Mouse (Mus musculus) CD4-positive helper T cell, adult 2 months (primary cell): ENCODE measurements around the gene Fmnl1.
"Not testable (repeated sequence)": the region's sequence is repeated elsewhere in the genome, so short reads cannot be mapped to it uniquely, and the experiment has no call there.

Source experiments
- DNase-seq: peaks from one replicate; pipeline ENCODE4 v3.0.0-alpha.2; 2012; ENCODE audit warnings: low read depth, missing footprints, low spot score

The Fmnl1 gene

DNA sequence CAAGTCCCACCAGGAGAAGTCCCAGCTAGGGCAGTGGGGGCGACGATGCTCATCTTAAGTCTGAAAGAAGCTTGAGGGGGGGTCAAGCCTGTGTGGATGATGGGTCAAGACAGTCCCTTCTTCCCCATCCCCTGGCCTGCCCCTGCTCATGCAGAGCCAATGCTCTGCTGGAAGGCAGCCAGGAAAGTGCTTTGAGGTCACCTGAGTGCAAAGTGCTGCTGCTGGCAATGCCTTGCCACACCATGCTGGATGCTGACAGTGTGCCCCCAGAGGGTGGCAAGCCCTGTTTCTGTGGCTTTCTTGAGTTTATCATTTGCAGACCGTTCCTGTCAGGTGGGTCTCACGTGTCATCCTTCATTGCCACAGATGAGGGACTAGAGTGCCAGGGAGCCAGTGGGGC lies 49.1 kb downstream of the Fmnl1 start:
- DNase-seq: no peak

DNA sequence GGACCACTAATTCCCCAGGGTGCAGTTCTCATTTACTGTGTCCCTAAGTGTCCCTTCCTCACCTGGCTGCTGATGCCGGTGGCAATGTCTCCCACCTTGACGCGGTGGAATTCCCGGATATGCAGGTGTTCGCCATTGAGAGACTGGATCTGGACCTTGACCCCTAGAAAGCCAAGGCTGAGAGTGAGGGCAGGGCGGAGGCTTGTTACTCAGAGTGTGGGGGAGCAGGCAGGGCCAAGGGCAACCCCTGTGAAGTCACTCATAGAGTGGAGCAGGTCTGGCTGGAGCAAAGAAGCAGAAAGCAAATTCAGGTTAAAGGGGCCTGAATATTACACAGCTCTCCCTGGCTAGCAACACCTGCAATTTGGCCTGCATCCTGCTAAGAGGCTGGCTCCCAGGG lies 50.5 kb downstream of the Fmnl1 start:
- no peak for DNase-seq

DNA sequence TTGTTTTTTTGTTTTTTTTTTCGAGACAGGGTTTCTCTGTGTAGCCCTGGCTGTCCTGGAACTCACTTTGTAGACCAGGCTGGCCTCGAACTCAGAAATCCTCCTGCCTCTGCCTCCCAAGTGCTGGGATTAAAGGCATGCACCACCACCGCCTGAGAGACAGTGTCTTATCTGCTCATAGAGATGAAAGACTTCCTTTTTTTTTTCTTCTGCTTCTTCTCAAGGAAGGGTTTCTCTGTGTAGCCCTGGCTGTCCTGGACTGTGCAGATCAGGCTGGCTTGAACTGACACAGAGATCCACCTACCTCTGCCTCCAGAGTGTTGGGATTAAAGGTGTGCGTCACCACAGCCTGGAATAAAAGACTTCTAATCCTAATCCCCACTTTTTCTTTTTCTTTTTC lies 51.8 kb downstream of the Fmnl1 start:
- not testable (repeated sequence) for DNase-seq

DNA sequence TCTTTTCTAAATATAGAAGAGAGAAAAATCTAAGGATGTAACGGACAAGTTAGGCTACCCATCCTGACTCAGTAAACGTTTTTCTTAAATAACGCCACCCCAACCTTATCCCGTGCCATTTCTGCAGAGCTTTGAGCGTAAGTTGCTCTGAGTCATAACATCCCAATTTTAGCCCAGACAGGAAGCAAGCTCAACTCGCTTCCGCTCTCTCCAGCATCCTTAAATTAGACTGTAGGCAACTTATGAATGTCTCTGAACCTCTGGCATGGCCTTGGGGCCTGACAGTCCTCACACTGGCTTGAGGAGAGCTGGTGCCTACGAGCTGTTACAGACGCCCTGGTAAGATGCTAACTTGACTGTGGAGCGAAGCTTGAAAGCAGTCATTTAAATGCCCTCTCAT lies 52.5 kb downstream of the Fmnl1 start:
- no peak for DNase-seq

DNA sequence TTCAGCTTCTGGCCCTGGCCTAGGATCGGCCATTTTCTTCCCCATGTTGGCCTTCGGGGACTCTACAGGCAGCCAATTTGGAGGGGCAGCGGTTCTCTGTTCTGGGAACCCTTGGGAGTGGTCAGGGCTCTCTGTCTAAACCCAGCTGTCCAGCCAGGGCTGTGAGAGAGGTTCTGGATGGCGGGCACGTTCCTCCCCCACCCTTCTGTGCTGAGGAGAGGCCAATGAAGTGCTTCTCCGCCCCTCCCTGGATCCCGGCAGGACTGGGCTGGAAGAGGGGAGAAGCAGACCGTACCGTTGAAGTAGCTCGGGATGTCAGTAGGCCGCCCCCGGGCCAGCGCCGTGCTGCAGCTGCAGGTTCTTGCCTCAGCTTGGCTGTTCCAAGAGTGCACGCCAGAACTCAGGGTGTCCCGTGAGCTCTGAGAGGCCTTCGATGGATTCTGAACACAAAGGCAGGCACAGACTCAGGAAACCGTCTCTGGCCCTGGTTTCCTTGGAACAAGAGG lies 53.1 kb downstream of the Fmnl1 start:
- no peak for DNase-seq

DNA sequence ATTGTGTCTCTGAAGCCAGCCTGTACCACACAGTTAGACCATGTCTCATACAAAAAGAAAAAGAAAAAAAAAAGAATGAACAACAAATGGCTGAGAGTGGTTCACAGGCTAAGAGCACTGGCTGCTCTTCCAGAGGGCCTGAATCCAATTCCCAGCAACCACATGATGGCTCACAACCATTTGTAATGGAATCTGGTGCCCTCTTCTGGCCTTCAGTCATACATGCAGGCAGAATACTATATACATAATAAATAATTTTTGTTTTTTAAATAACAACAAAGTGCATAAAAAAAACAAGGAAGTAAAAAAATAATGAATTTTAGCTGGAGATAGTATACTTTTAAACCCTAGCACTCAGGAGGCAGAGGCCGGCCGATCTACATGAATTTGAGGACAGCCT lies 58.7 kb downstream of the Fmnl1 start:
- no peak for DNase-seq

DNA sequence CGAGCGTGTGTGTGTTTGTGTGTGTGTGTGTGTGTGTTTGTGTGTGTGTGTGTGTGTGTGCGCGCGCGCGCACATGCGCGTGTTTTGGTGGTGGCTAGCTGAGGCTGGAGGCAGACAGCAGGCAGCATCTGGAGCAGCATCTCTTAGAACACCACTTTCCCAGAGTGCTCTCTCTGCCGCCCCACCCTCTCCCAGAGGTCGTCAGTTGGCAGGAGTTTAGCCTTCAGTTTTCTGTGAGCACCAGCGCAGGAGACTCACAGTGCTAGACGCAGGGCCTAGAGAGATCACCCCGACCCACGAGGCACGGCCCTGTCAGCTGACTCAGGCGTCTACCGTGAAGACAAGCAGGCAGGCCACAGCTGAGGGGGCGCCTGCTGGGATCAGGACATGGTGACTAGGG lies 59.7 kb downstream of the Fmnl1 start:
- no peak for DNase-seq

DNA sequence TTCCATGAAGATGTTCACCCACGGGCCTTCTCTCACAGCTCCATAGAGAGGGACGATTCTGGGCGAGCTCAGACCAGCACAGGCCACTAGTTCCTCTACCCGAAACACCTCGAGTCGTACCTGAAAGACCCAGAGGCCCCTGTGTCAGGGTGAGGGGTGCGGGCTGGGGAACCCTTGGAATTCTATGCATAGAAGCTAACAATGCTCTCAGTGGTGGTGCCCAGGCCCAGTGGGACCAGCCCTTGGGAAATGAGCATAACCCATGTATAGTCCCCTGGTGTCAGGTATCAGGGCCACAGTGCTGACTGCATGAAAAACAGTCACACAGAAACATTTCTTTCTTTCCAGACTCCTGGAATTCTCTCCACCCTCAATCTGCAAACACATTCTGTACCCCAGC lies 60.5 kb downstream of the Fmnl1 start:
- DNase-seq: no peak

DNA sequence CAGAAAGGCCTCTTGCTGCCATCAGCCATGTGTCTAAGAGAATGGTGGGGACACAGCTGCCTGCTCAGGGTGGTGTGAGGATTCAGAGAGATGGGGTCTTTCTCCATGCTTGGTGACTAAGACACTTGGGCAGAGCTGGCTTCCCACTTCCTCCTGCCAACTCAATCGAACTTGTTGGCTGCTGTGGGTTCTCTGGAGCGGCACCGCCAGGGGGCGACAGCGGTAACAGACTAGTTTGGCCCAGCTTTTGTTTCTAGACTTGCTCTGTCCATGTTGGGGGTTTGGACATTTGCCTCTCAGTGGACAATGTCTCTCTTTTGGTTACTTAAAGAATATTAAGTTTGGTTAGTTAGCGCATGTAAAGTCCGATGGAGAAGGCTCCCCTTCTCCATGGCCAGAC lies 62.1 kb downstream of the Fmnl1 start:
- DNase-seq: peak; percentile 72

DNA sequence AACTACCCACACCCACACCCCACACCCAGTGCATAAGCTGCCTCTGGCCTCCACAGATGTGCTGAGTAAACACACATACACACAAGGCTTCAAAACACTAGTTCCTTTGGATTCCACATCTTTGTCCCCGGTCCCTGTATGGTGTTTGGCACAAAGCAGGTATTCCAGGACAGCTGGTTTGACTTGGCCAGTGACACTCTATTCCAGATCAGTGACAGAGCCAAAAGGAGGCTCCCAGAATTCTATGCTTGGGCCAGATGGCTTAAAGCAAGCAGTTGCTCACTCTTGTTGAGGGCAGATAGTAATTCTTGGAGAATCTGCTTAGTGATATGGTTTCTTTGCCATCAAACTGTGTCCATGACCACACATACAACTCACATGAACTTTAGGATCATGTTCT lies 63.5 kb downstream of the Fmnl1 start:
- DNase-seq: no peak

DNA sequence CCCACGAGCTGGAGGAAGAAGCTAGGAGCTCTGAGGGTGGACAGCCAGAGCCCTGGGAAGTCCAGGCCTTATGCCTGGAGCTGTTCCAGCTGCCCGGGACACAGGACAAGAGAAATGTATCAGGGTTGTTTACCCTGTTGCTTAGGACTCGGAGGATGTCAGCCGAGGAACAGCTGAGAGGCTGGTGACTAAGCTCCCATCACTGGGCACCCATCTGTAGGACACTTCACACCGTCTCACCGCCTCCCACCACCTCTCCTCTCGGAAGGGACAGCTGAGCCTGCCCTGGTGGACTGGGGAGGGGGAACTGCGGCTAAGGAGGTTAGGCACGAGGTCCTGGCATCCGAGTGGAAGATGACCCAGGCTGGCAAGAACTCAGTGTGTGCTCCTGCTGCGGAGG lies 64.8 kb downstream of the Fmnl1 start:
- no peak for DNase-seq

DNA sequence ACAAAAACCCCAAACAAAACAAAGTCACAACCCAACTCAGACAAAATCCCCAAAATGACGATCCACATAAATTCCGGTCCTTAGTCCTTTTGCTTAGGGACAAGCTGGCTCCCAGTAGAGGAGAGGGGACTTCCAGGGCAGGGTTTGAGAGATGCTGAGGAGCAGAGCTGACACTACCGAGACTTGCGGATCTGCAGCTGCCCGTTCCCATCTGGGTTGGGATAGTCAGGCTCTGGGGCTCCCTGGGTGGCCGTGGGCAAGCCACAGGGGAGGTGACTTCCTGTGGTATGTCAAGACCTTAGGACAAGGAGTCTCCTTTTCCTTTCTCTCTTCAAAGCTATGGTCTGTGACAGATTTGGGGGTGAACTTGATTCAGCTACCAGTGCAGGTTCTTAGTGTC lies 65.5 kb downstream of the Fmnl1 start:
- DNase-seq: no peak

DNA sequence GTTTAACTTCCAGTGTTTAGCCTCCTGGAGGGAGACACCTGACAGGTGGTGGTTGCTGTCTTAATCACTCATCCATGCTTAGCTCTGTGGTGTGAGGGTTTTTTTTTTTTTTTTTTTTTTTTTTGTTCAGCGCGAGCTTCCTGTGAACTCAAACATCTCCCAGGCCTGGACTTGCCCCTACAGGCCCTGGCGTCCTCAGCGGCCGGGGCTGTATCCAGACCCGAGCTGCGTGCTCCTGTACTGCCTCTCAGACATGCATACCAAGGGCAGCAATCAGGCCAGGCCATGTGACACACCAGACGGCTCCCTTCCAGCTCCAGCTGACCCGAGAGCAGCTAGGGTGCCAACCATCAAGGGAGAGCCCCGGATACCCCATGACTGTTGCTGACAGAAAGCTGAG lies 66.0 kb downstream of the Fmnl1 start:
- no peak for DNase-seq

DNA sequence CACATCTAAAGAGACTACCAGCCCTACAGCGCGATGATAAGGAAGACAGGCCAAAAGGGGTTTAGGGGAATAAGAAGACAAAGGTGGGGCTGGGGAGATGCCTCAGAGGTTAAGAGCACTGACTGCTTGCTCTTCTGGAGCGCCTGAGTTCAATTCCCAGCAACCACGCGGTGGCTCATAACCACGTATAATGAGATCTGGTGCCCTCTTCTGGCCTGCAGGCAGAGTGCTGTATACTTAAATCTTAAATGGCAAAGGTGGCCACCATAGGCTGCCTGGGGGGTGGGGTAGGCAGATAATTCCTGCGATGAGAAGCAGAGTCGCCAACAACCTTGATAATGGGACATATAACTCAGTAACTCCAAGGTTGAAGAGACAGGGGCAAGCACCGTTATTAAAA lies 66.8 kb downstream of the Fmnl1 start:
- no peak for DNase-seq

DNA sequence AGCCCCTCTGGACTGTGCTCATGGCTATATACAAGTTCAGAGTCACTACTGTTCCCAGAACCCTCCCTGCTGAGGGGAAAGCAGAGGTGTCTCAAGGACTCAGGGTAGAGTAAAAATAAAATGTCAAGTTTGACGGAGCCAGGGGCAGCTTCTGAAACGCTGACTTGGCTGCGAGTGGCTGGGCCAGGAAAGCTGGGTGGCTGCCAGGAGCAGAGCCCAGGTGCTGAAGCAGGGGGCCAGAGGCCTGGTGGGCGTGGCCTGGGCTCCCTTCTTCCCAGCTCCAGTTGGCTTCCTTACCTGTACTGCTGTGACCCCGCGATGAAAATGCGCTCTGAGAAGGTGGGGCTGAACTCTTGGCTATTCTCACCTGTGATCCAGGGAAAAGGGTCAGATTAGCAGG lies 69.8 kb downstream of the Fmnl1 start:
- DNase-seq: no peak

DNA sequence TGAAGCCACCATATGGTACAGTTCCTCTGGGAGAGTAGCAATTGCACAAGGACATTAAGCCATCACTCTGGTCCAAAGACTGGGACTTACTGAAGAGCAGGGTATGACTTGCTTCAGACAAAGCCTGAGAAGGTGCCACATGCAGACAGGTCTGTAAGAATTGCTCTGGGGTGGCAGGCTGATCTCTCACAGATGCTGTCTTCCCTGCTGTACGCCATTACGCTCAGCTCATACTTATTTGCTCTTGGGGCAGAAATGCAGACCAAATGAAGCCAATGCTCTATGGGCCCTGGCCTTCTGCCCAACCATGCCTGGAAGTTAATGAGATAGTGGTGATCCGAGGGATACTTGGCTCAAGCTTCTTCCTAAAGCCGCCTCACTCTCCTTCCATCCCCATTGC lies 73.9 kb downstream of the Fmnl1 start:
- DNase-seq: no peak

DNA sequence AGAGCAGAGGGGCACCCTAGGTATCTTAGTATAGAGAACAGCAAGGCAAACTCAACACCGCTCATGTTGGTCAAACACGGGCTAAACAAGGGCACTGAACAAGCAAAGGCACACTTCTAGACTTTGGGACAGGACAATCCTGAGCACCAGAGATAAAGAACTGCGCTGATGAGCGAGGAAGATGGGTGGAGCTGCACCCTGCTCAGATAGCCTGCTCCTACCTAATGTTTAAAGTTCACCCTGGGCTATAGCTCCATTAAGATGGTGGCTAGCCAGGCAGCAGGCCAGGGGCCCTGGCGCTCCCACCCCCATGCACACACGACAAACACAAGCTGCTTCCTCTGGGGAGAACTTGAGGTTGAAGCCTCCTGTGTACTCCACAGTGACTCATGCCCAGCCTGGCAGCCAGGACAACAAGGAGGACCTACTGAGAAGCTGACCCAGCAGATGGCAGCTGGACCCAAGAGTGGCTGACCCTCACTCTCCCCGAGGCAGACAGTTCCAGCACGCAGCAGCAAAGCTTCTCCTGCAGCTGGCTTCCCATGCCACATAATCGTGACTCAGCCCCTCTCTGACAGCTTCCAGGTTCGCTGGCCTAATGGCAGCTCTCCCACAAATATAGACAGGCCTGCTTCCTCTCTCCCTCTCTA lies 75.3 kb downstream of the Fmnl1 start:
- no peak for DNase-seq

DNA sequence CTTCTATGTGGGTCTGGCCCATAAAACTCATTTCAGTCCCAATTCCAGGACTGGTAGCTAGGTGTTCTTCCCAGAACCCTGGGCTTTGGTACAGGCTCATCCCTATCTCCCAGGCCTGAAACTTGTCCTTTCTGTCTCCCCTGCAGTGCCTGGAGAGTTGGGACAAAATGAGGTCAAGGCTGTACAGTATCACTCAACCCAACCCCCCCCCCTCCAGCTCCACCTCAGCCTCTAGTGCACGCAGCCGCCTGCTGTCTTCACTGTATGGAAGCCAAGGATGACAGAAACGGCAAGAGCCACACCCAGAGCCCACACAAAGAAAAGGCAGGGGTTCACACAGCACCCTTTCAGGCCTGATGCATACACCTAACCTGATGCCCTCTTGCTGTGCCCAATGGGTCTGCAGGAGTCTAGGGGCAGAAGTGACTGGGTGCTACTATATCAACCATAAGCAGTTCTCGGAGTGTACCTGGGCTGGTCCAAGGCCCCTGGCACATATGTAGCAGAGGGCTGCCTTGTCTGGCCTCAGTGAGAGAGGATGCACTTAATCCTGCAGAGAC lies 75.9 kb downstream of the Fmnl1 start:
- DNase-seq: no peak

DNA sequence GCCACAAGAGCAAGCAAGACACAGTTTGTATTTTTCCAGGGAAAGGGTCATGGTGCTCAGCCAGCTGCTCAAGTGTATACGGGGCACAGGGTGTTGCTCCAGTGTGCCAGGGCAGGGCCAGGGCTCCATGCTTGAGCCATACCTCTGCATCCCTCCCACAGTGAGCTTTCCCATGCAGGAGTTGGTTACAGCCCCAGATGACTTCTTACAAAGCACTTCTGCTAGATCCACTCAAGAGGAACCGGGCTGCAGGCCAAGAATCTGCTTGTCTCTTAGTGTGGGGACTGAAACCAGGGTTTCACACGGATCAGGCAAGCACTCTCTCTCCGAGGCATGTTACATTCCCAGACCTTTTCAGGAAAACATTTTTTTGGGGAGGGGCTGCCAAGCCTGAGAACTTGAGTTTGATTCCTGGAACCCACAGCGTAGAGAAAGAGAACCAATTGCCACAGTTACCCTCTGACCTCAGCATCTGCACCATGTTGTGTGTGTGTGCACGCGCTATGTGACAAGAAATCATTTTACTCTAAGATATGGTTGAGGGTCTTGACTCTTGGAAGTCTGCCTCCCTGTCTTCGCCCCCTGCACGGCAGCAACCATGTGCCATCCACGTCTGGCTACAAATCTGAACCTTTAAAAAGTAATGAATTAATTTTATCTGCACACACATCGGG lies 76.7 kb downstream of the Fmnl1 start:
- no peak for DNase-seq
